Mouse (Mus musculus) brain, embryonic 14.5 days (tissue): ENCODE data around the gene Aig1. TPM values are rescaled to one million over a fixed set of nuclear protein-coding genes. Genes with fewer than 3 reads are reported as not detected.

Source experiments
- DNase-seq: peaks from one replicate; pipeline ENCODE4 v3.0.0-alpha.2; 2011; ENCODE audit warnings: low read depth
- CTCF ChIP-seq: fragments of 200-500 bp; IDR thresholded peaks from 2 replicates; pipeline ENCODE4 v1.5.1; 2012; ENCODE audit warnings: inconsistent platforms, mild to moderate bottlenecking, moderate library complexity, borderline replicate concordance; ENCODE audit not compliant: insufficient read depth, insufficient read length; ENCODE audit errors: extremely low read depth
- POLR2A ChIP-seq: fragments of 200-500 bp; IDR thresholded peaks from 2 replicates; pipeline ENCODE4 v1.6.1; 2012; ENCODE audit warnings: mild to moderate bottlenecking, inconsistent platforms, borderline replicate concordance; ENCODE audit not compliant: poor library complexity, insufficient read depth, insufficient read length, severe bottlenecking; ENCODE audit errors: extremely low read depth
- polyA plus RNA-seq: library from polyadenylated mRNA; depleted of rRNA; stranded (reverse); fragments of >200 nt; gene quantifications from 2 replicates; pipeline ENCODE4 v1.2.3, GENCODE M21; 2012

Aig1 gene
- polyA plus RNA-seq, 1 experiment, result 47.5 TPM

- no peak for TF ChIP-seq POLR2A
- TF ChIP-seq CTCF, result no peak
- DNase-seq, result peak; percentile 41
These were observed 115.0 kb downstream of the Aig1 start for GRCm38 (mm10) chr10:13753777-13754176.

DNA sequence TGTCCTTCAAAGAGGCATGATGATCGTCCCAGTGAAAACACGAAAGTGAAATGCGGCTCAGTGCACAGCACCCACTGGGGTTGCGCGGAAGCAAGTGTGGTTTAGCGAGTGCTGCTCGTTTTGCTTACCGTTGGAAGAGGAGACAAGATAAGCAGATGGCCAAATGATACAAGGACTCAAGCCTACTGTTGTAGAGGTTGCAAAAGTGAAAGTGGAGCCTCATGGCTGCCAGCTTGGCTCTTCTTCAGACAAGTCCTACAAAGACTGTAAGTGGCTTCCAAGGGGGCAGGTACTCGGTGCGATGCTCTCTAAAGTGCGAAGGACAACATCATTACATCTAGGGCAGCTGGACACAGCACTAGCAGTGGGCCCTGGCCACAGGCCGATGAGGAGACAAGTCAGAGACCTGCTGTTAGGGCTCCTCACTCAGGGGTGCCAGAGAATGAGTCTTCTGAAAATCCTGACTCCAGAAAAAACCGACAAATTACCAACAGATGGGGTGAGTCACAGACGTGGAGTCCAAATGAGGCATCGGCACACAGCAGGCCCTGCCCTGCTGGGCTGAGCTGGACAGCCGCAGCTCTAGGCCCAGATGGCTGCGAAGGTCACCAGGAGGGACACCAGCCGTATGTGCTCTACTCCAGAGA, 129.2 kb downstream of the Aig1 start:
- no peak for DNase-seq
- no peak for TF ChIP-seq CTCF
- TF ChIP-seq POLR2A, result no peak

DNA sequence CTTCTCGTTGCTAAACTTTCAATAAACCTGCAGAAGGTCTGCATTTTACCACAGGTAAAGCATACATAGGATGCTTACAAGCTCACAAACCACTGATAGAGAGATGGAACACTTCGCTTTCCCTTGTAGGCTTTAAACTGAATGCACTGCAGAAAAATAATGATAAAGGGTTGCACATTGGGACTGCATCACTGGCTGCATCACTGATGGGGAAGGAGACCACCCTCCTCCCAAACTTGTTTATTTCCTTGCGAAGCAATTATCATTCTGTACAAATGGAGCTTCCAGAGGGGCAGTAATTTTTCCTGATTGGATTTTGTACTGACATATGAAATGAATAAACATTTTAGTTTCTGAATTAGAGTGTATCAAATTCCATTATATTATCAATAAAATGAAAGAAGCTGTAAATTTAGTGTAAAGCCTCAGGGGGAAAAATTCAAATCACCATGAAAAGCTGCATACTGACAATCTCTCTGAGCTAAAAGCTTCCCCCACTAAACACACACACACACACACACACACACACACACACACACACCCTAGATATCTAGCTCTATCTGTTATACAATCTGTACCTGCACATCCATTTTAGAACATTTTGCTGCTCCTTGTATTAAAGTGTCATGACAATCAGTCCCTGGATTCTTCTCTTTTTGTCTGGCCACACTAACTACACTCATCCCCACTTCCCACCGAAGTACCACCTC, 138.6 kb downstream of the Aig1 start:
- DNase-seq, result no peak
- TF ChIP-seq CTCF (no peak), POLR2A (no peak)

DNA sequence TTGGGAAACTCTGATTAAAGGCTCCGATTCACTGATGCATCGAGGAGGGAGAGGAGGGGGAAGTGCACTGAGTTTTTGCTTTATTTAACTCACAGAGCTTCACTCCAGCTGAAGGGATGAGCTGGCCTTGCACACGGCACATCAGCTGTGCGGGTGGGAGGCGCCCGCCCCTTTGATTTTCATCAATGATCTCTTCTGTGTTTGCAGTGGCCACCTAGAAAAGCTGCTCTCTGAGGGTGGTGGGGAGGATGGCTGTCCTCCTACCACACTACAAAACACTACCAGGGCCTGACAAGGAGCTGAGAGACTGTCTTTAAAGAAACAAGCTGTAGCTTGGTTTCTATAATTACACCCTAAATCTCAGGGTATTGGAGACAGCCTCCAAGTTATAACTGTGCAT, 141.1 kb downstream of the Aig1 start:
- DNase-seq, result no peak
- no peak for TF ChIP-seq CTCF
- no peak for TF ChIP-seq POLR2A

GRCm38 (mm10) chr10:13726206-13726605, 142.6 kb downstream of the Aig1 start:
- no peak for DNase-seq
- no peak for TF ChIP-seq POLR2A

- no peak for TF ChIP-seq POLR2A
- TF ChIP-seq CTCF, result no peak
- no peak for DNase-seq
These were observed 143.5 kb downstream of the Aig1 start for GRCm38 (mm10) chr10:13725276-13725675.

- peak; percentile 31 for DNase-seq
- no peak for TF ChIP-seq POLR2A
- TF ChIP-seq CTCF, result no peak
These were observed 152.6 kb downstream of the Aig1 start for GRCm38 (mm10) chr10:13716132-13716531.

DNA sequence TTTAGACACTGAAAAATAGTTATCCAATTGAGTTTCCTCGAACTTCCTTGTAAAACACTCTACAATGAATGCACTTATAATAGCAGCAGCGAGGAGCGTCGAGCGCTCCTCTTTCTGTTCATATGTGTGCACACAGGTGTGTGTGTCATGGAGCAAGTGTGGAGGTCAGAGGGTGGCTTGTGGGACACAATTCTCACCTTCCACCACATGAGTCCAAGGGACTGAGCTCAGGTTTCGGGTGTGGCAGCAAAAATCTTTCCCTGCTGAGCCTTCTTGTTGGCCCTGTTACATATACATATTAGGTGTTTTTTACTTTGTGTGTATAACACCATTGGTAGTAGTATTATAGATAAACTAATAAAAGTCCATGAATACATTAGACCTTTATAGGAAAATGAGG, 153.2 kb downstream of the Aig1 start:
- TF ChIP-seq CTCF, result no peak
- TF ChIP-seq POLR2A, result no peak
- DNase-seq, result no peak

DNA sequence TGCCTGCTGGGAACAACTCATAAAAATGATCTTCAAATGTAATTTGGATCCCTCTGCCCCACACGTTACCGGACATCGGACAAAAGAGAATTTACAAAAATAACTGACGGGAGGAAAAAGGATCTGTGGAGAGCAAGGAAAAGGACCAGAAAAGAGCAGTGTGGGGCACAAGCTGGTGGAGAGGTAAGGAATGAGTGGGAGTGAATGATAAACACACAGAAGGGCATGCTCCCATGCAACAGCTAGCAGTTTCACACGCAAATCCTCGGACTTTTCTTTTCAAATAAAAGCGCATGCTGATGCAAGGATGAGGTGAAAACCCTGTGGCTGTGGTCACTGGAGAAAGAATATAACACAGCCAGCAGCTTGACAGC, 153.9 kb downstream of the Aig1 start:
- TF ChIP-seq POLR2A, result no peak
- TF ChIP-seq CTCF, result no peak

DNA sequence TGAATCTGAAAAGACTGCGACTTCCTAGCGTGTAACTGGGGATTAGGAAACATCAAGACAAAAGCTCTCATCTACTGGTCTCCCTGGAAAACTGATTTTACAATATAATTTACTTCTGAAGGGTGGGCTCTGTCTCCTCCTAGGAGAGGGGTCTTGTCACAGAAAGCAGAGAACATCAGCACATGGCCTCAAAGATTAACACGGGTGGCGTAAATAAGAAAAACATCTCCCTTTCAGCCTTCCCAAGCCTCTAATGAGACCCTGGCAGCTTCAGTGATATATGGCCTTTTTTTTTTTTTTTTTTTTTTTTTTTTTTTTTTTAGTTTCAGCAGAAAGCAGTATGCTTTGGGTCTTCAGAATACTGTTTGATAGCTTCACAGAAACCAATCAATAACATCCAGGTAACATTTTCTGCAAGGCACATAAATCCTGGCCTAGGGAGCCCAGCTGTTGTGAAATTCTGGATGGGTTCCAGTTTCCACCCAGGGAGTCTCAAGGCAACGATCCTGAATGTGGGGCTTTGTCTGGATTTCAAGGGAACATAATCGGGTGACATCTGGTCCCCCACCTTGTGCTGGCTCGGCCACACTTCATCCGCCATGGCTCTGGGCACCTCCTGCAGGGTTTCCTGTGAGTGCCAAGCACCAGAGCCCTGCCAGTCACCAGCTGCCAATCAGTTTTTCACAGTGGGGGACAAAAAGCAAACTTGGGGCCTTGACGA, 154.4 kb downstream of the Aig1 start:
- TF ChIP-seq POLR2A (no peak), CTCF (no peak)
- DNase-seq, result peak; percentile 93

More for the DNA sequence above, 153.9 kb downstream of the Aig1 start:
- no peak for DNase-seq

DNA sequence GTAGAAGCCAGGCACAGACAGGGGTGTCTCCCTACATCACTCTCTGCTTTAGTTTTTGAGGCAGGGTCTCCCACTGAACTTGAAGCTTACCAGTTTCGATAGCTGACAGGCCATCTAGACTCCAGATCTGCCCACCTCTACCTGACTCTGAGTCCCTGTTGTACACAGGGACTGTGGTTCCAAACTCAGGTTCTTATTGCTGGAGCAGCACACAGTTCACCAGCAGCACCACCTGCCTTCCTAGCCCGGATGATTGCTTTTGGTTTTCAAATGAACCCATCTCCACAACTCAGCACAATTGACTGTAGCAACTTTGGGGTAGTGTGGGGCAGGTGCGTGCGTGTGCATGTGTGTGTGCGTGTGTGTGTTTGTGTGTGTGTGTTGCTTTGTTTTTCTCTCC, 155.1 kb downstream of the Aig1 start:
- no peak for TF ChIP-seq CTCF
- TF ChIP-seq POLR2A, result no peak
- DNase-seq, result no peak
